Mouse (Mus musculus) fibroblast of lung, adult 2 months (primary cell): ENCODE data around the gene Defb28.

Experiments used
- DNase-seq: peaks from one replicate; pipeline ENCODE4 v3.0.0-alpha.2; 2011; ENCODE audit warnings: low read depth

Gene Defb28

GRCm38 (mm10) chr2:152569038-152569437 is 51.0 kb downstream of the Defb28 start, which contains the start of gene Gm17416:
Gene Gm17416, plus strand, starts transcription at chr2:152569338.
- no peak for DNase-seq

- DNase-seq = no peak
Measured at GRCm38 (mm10) chr2:152569881-152570280, 51.8 kb downstream of the Defb28 start.

- no peak for DNase-seq
Measured at GRCm38 (mm10) chr2:152570313-152570712, 52.3 kb downstream of the Defb28 start.
